Mouse (Mus musculus) CD4-positive, CD25-positive, alpha-beta regulatory T cell, adult 9 weeks (primary cell): Measurements from ENCODE around the gene Rnpepl1. TPM values are rescaled to one million over a fixed set of nuclear protein-coding genes. Genes with fewer than 3 reads are reported as not detected.

Source experiments
- polyA plus RNA-seq: library from polyadenylated mRNA; unstranded; fragments of 100-300 nt; shearing (Covaris generic); gene quantifications from one replicate; pipeline ENCODE4 v1.2.1, GENCODE M21; 2017

Rnpepl1 gene
- 14.2 TPM for polyA plus RNA-seq

GRCm38 (mm10) chr1:92910239-92910885 lies at the start of gene Rnpepl1:
Rnpepl1 (plus strand) TSS chr1:92910783.

GRCm38 (mm10) chr1:92902786-92903185 lies 7.8 kb upstream of the Rnpepl1 start, which contains the start of gene Ankmy1:
Ankmy1 (minus strand) TSS chr1:92902906.

GRCm38 (mm10) chr1:92906779-92907631 lies 3.6 kb upstream of the Rnpepl1 start, which contains the start of gene Dusp28:
Dusp28 (plus strand) TSS chr1:92906981.

GRCm38 (mm10) chr1:92934182-92934827 lies 23.7 kb downstream of the Rnpepl1 start, which contains the start of gene Capn10:
Capn10 (plus strand) TSS chr1:92934376.

GRCm38 (mm10) chr1:92950607-92951006 lies 40.0 kb downstream of the Rnpepl1 start, which contains the start of gene Gpr35:
Gpr35 (plus strand) TSS chr1:92950865.

Other genes starting within 250 kb of the Rnpepl1 start
- 0.68 TPM for gene Gpc1, start 79.1 kb upstream of the Rnpepl1 start, polyA plus RNA-seq
- 1.6 TPM for gene Ankmy1, start 7.9 kb upstream of the Rnpepl1 start, polyA plus RNA-seq
- gene Dusp28, start 3.8 kb upstream of the Rnpepl1 start, polyA plus RNA-seq, result 3.5 TPM
- gene Capn10, start 23.6 kb downstream of the Rnpepl1 start, polyA plus RNA-seq, result 8.4 TPM
- gene Gpr35, start 40.1 kb downstream of the Rnpepl1 start, polyA plus RNA-seq, result 2.4 TPM
- not detected for gene Aqp12, start 95.6 kb downstream of the Rnpepl1 start, polyA plus RNA-seq
- gene Kif1a, start 191.2 kb downstream of the Rnpepl1 start, polyA plus RNA-seq, result not detected
- not detected for gene Agxt, start 224.5 kb downstream of the Rnpepl1 start, polyA plus RNA-seq